Mouse (Mus musculus) granulocyte monocyte progenitor cell, adult 5-6 weeks (primary cell): ENCODE data around the gene Palb2. TPM values are rescaled to one million over a fixed set of nuclear protein-coding genes. Genes with fewer than 3 reads are reported as not detected.
A peak's percentile ranks its signal among the peaks of the same experiment; 100 is the strongest.

ENCODE experiments used
- ATAC-seq: replicated peaks from 2 replicates; pipeline ENCODE4 v1.8.0; 2016; ENCODE audit warnings: mild to moderate bottlenecking, moderate TSS enrichment, inconsistent platforms; ENCODE audit not compliant: poor library complexity, severe bottlenecking
- total RNA-seq, 2 experiments: library from RNA; stranded (forward) in 1 of 2; stranded (reverse) in 1 of 2; fragments of 200-712, 200-1000 nt in 1 of 2; fragments of >200 nt in 1 of 2; fragmentation: Nextera tagmentation in 1 of 2; gene quantifications; 2 replicates each; pipeline ENCODE4 v1.2.3; 2014 to 2017

The Palb2 gene
- total RNA-seq (2014; fragmentation: Nextera tagmentation) = 40.6 and 41.8 TPM in 2 replicates
- 20.4 and 26.4 TPM in 2 replicates for total RNA-seq (2017)

GRCm38 (mm10) chr7:122132497-122133337, at the start of gene Palb2, which contains the start of gene Dctn5:
TSS of gene Palb2 (minus strand) at chr7:122132985.
TSS of gene Dctn5 (plus strand) at chr7:122133041.
- ATAC-seq = peak; percentile 92

GRCm38 (mm10) chr7:122180720-122181119, 47.9 kb upstream of the Palb2 start:
- ATAC-seq = no peak

GRCm38 (mm10) chr7:122171613-122172012, 38.8 kb upstream of the Palb2 start:
- peak; percentile 69 for ATAC-seq

GRCm38 (mm10) chr7:122170705-122171104, 37.9 kb upstream of the Palb2 start:
- no peak for ATAC-seq

- no peak for ATAC-seq
Observed at GRCm38 (mm10) chr7:122167203-122167602, 34.4 kb upstream of the Palb2 start.

- no peak for ATAC-seq
Observed at GRCm38 (mm10) chr7:122163766-122164165, 31.0 kb upstream of the Palb2 start.

- no peak for ATAC-seq
Observed at GRCm38 (mm10) chr7:122160037-122160436, 27.3 kb upstream of the Palb2 start.

- peak; percentile 85 for ATAC-seq
Observed at GRCm38 (mm10) chr7:122158915-122159902, 26.4 kb upstream of the Palb2 start, which contains the start of gene Plk1. TSS of gene Plk1 (plus strand) at chr7:122159439.

- 0 out of 2 replicates have a peak, but pooled peaks have one; percentile 0 for ATAC-seq
Observed at GRCm38 (mm10) chr7:122158488-122158887, 25.7 kb upstream of the Palb2 start.

- no peak for ATAC-seq
Observed at GRCm38 (mm10) chr7:122152473-122152872, 19.7 kb upstream of the Palb2 start.

GRCm38 (mm10) chr7:122140991-122141390, 8.2 kb upstream of the Palb2 start:
- no peak for ATAC-seq

- peak; percentile 73 for ATAC-seq
Observed at GRCm38 (mm10) chr7:122138190-122138589, 5.4 kb upstream of the Palb2 start.

- ATAC-seq = no peak
Observed at GRCm38 (mm10) chr7:122137071-122137470, 4.3 kb upstream of the Palb2 start.

- ATAC-seq = no peak
Observed at GRCm38 (mm10) chr7:122135070-122135469, 2.3 kb upstream of the Palb2 start.

- peak; percentile 0; the same call in 1 of the 2 replicates for ATAC-seq
Observed at GRCm38 (mm10) chr7:122133338-122133625, 497 bp upstream of the Palb2 start.

- ATAC-seq = no peak
Observed at GRCm38 (mm10) chr7:122131834-122132233, 951 bp downstream of the Palb2 start.

- ATAC-seq = no peak
Observed at GRCm38 (mm10) chr7:122126946-122127345, 5.8 kb downstream of the Palb2 start.

- no peak for ATAC-seq
Observed at GRCm38 (mm10) chr7:122125636-122126035, 7.1 kb downstream of the Palb2 start.

GRCm38 (mm10) chr7:122123518-122123917, 9.3 kb downstream of the Palb2 start:
- no peak for ATAC-seq

GRCm38 (mm10) chr7:122108206-122108605, 24.6 kb downstream of the Palb2 start:
- ATAC-seq = no peak

GRCm38 (mm10) chr7:122101747-122102244, 31.0 kb downstream of the Palb2 start, which contains the start of gene Ndufab1:
TSS of gene Ndufab1 (minus strand) at chr7:122101886.
- ATAC-seq = peak; percentile 99
